Comparison of ENCODE assay signal across 24 mouse cellular contexts in the genomic region with DNA sequence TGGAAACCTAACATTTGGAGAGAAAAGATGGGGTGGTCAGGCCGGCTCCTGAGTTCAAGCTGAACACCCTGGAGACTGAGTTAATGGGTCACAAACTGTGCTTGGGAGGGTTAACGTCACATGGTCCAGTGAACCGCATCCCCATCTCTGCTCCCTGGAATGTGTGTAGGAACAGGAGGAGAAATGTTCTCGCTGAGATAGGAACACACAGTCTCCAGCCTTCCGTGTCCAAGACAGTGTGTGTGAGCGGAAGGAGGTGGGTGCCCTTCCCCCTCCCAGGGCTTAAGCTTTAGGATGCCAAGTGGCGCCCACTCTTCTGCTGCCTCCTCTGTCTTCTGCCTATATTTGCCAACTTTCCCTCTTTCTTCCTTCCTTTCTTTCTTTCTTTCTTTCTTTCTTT. TPM values are rescaled to one million over a fixed set of nuclear protein-coding genes. Genes with fewer than 3 reads are reported as not detected.
DNase-seq lines count a peak whose midpoint lies in the region; ATAC-seq and TF ChIP-seq lines count a peak whose summit lies in the region.
"Had no signal": no experiment of that assay in that cellular context is flagged by ENCODE, and none has a peak within 500 bp of the region (broad histone marks: within the 10 kb centered on the region; RNA-seq: fewer than 3 reads in every experiment).

No protein-coding gene starts in this region.

- CTCF ChIA-PET in Patski (lab: Charles Lee), result no interaction called here

- H3K27ac ChIP-seq in kidney, embryonic 14.5 days (ENCODE audit: low read depth, low read length), result no peak overlapping the region
- no peak overlapping the region for H3K27ac ChIP-seq in liver, embryonic 11.5 days (ENCODE audit: low read depth, low read length)
- no peak overlapping the region for H3K27ac ChIP-seq in heart, embryonic 10.5 days
- H3K27ac ChIP-seq: embryonic facial prominence, embryonic 10.5 days; forebrain, embryonic 12.5 days; hindbrain, embryonic 10.5 days; limb, embryonic 13.5 days; liver, embryonic 14.5 days; macrophage had no signal

- no peak for TF ChIP-seq CTCF in Patski (IDR thresholded peaks at IDR 0.05)

- no peak overlapping the region for H3K4me2 ChIP-seq in kidney, embryonic 14.5 days (replicated peaks; ENCODE audit: low read depth, low read length)
- no peak overlapping the region for H3K4me2 ChIP-seq in liver, embryonic 11.5 days
- H3K4me2 ChIP-seq: forebrain, embryonic 12.5 days; limb, embryonic 13.5 days; midbrain, embryonic 11.5 days had no signal

- peak; percentile 81; the same call in 1 of the 2 replicates for ATAC-seq in frontal cortex, adult (ENCODE audit: low TSS enrichment)
- no peak for ATAC-seq in Patski
- ATAC-seq in kidney, embryonic 14.5 days (ENCODE audit: low FRiP score, low TSS enrichment), result peak; percentile 97
- ATAC-seq in liver, embryonic 11.5 days (replicated peaks; ENCODE audit: low FRiP score), result no peak
- ATAC-seq: activated CD4-positive, CD25-positive, alpha-beta regulatory T cell, adult 4 months had no signal

- H3K4me1 ChIP-seq in kidney, embryonic 14.5 days (ENCODE audit: control insufficient read depth, insufficient read depth, low read length), result no peaks in the 10 kb centered on the region
- no peaks in the 10 kb centered on the region for H3K4me1 ChIP-seq in liver, embryonic 11.5 days (replicated peaks; ENCODE audit: control insufficient read depth, insufficient read depth, low read length)
- H3K4me1 ChIP-seq in heart, embryonic 10.5 days, result no peaks in the 10 kb centered on the region
- H3K4me1 ChIP-seq: embryonic facial prominence, embryonic 10.5 days; forebrain, embryonic 12.5 days; hindbrain, embryonic 10.5 days; limb, embryonic 13.5 days had no signal

- H3K9me3 ChIP-seq in kidney, embryonic 14.5 days (ENCODE audit: control insufficient read depth, low read length), result no peaks in the 10 kb centered on the region
- H3K9me3 ChIP-seq in liver, embryonic 11.5 days (ENCODE audit: control insufficient read depth, low read length), result no peaks in the 10 kb centered on the region
- H3K9me3 ChIP-seq in heart, embryonic 10.5 days, result no peaks in the 10 kb centered on the region
- H3K9me3 ChIP-seq: embryonic facial prominence, embryonic 10.5 days; forebrain, embryonic 12.5 days; hindbrain, embryonic 10.5 days; limb, embryonic 13.5 days had no signal

- in situ Hi-C loops in Patski (cut with MboI; ENCODE audit: low pct_unique_long_range_greater_than_20kb), result no loop called here

- 41% methylated on average over 7 of the region's 7 CpGs for WGBS in kidney, embryonic 14.5 days
- 76% methylated on average over 7 of the region's 7 CpGs for WGBS in liver, embryonic 11.5 days
- WGBS in heart, embryonic 10.5 days, result 72% methylated on average over 7 of the region's 7 CpGs

- no peak for DNase-seq in frontal cortex, postnatal 14 days (ENCODE audit: low spot score in 2 of 2)
- DNase-seq in Patski (ENCODE audit: low read depth, low spot score), result peak; percentile 1
- DNase-seq in kidney, postnatal 36 days, result peak; percentile 69 to 84
- no peak for DNase-seq in adrenal gland, postnatal 25 days
- no peak for DNase-seq in liver, embryonic 11.5 days (ENCODE audit: low spot score)
- DNase-seq in heart, embryonic 10.5 days (ENCODE audit: low spot score), result no peak
- DNase-seq: adrenal gland, postnatal 36 days; cerebellum, adult 18-20 months; gastrocnemius, postnatal 25 days; retina, postnatal 1 day; thymus, postnatal 36 days had no signal

- H3K36me3 ChIP-seq in kidney, embryonic 14.5 days (ENCODE audit: control insufficient read depth, insufficient read depth, low read length), result no peaks in the 10 kb centered on the region
- H3K36me3 ChIP-seq in liver, embryonic 11.5 days (ENCODE audit: control insufficient read depth, insufficient read depth, low read length), result no peaks in the 10 kb centered on the region
- H3K36me3 ChIP-seq in heart, embryonic 10.5 days, result no peaks in the 10 kb centered on the region
- H3K36me3 ChIP-seq: embryonic facial prominence, embryonic 10.5 days; forebrain, embryonic 12.5 days; hindbrain, embryonic 10.5 days; limb, embryonic 13.5 days had no signal

- H3K4me3 ChIP-seq in kidney, embryonic 14.5 days (ENCODE audit: low read length), result no peak overlapping the region
- H3K4me3 ChIP-seq in liver, embryonic 11.5 days (ENCODE audit: low read depth, low read length), result no peak overlapping the region
- H3K4me3 ChIP-seq in heart, embryonic 10.5 days, result no peak overlapping the region
- H3K4me3 ChIP-seq: embryonic facial prominence, embryonic 10.5 days; forebrain, embryonic 12.5 days; hindbrain, embryonic 10.5 days; limb, embryonic 13.5 days had no signal

- POLR2A ChIA-PET in Patski (lab: Charles Lee), result no interaction called here

- no peak overlapping the region for H3K9ac ChIP-seq in kidney, embryonic 14.5 days (ENCODE audit: low read depth, low read length)
- no peak overlapping the region for H3K9ac ChIP-seq in liver, embryonic 11.5 days (ENCODE audit: low read depth, low read length)
- H3K9ac ChIP-seq: forebrain, embryonic 12.5 days; limb, embryonic 13.5 days; liver, embryonic 14.5 days had no signal

- no peaks in the 10 kb centered on the region for H3K27me3 ChIP-seq in Patski
- H3K27me3 ChIP-seq in kidney, embryonic 14.5 days (ENCODE audit: control insufficient read depth, insufficient read depth, low read length), result no peaks in the 10 kb centered on the region
- H3K27me3 ChIP-seq in liver, embryonic 11.5 days (replicated peaks; ENCODE audit: control insufficient read depth, insufficient read depth, low read length), result no peaks in the 10 kb centered on the region
- H3K27me3 ChIP-seq in heart, embryonic 10.5 days (ENCODE audit: insufficient read depth, poor library complexity, severe bottlenecking), result peaks cover 1% of the 10 kb centered on the region; the same call in 1 of the 2 replicates

RNA-seq across cellular contexts. Expression of a gene that starts 7.0 kb away (rescaled TPM):
- not detected for polyA plus RNA-seq in Patski (2021)
- 4.3 and 5.8 TPM in 2 replicates for polyA plus RNA-seq in kidney, embryonic 14.5 days (2014; fragmentation: Nextera tagmentation; extraction: Ambion mirVana)
- total RNA-seq in adrenal gland, postnatal 25 days (2021), result not detected in 2 replicates
- not detected in 2 replicates for polyA plus RNA-seq in liver, embryonic 11.5 days (2014; fragmentation: Nextera tagmentation; extraction: Ambion mirVana)
- 0.14 TPM in 1 of 2 replicates, not detected in the other for polyA plus RNA-seq in heart, embryonic 10.5 days (2016; fragmentation: Nextera tagmentation; extraction: Ambion mirVana)
- total RNA-seq: adrenal gland, postnatal 36 days; gastrocnemius, postnatal 25 days; layer of hippocampus, postnatal 36 days; monocyte, adult 5-6 weeks had no signal
- polyA plus RNA-seq: activated CD4-positive, CD25-positive, alpha-beta regulatory T cell, adult 4 months; embryonic facial prominence, embryonic 10.5 days; forebrain, embryonic 12.5 days; hindbrain, embryonic 10.5 days; macrophage; midbrain, embryonic 11.5 days; neural tube, embryonic 11.5 days had no signal

RNA-seq across cellular contexts. Expression of a gene that starts 12.8 kb away (rescaled TPM):
- 6.8 TPM for polyA plus RNA-seq in Patski (2021)
- 3.5 and 4.7 TPM in 2 replicates for polyA plus RNA-seq in kidney, embryonic 14.5 days (2014; fragmentation: Nextera tagmentation; extraction: Ambion mirVana)
- total RNA-seq in adrenal gland, postnatal 25 days (2021), result 16.0 and 16.7 TPM in 2 replicates
- polyA plus RNA-seq in liver, embryonic 11.5 days (2014; fragmentation: Nextera tagmentation; extraction: Ambion mirVana), result 1.5 and 1.9 TPM in 2 replicates
- 3.4 and 4.2 TPM in 2 replicates for polyA plus RNA-seq in heart, embryonic 10.5 days (2016; fragmentation: Nextera tagmentation; extraction: Ambion mirVana)

RNA-seq across cellular contexts. Expression of a gene that starts 46.2 kb away (rescaled TPM):
- 10.5 TPM for polyA plus RNA-seq in Patski (2021)
- polyA plus RNA-seq in kidney, embryonic 14.5 days (2014; fragmentation: Nextera tagmentation; extraction: Ambion mirVana), result 3.0 and 4.2 TPM in 2 replicates
- total RNA-seq in adrenal gland, postnatal 25 days (2021), result 11.7 and 13.5 TPM in 2 replicates
- polyA plus RNA-seq in liver, embryonic 11.5 days (2014; fragmentation: Nextera tagmentation; extraction: Ambion mirVana), result 3.0 and 3.8 TPM in 2 replicates
- 3.1 and 5.2 TPM in 2 replicates for polyA plus RNA-seq in heart, embryonic 10.5 days (2016; fragmentation: Nextera tagmentation; extraction: Ambion mirVana)

Comparison
In these comparisons a context has a peak if more than half of its experiments do, and no peak if none do; other contexts are left out.
1. ATAC-seq: peak in frontal cortex, adult (single experiment) and kidney, embryonic 14.5 days (single experiment); none in Patski (single experiment) and liver, embryonic 11.5 days (single experiment).
2. DNase-seq: peak in Patski (single experiment) and kidney, postnatal 36 days (2 of 2); none in frontal cortex, postnatal 14 days (0 of 2), adrenal gland, postnatal 25 days (single experiment), liver, embryonic 11.5 days (single experiment) and heart, embryonic 10.5 days (single experiment).